Mouse (Mus musculus): ENCODE results near the gene Hint2.

Hint2 gene

DNA sequence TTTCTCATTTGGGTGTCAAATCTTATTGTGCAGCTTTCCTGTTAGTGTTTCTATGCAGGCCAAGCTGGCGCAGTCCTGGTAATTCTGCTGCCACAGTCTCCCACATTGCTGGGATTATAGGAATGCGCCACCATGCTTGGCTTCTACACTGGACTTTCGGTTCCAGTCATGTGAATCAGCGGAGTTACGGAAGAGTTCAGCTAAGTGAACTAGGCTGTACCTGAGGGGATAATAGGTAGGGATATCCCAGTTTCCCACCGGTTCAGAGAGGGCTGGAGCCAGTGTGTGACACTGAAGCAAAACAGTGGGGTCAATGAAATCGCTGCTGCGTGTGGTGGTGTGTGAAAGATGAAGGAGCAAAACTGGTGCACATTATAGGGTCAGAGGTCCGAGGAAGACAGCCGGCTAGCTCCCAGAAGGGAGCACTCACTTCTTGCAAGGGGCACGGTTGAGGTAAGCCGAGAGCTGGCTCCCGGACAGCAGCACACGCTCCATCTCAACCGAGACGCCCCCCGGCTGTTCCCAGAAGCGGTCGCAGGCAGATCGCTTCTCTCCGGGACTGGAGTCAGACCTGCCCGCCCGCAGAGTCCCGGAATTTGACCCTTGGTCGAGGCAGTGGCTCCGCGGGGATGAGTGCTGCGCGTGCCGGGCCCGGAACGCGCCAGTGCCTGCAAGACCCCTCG is 469 bp downstream of the Hint2 start:
- no peak for DNase-seq (ENCODE audit: low spot score)

DNA sequence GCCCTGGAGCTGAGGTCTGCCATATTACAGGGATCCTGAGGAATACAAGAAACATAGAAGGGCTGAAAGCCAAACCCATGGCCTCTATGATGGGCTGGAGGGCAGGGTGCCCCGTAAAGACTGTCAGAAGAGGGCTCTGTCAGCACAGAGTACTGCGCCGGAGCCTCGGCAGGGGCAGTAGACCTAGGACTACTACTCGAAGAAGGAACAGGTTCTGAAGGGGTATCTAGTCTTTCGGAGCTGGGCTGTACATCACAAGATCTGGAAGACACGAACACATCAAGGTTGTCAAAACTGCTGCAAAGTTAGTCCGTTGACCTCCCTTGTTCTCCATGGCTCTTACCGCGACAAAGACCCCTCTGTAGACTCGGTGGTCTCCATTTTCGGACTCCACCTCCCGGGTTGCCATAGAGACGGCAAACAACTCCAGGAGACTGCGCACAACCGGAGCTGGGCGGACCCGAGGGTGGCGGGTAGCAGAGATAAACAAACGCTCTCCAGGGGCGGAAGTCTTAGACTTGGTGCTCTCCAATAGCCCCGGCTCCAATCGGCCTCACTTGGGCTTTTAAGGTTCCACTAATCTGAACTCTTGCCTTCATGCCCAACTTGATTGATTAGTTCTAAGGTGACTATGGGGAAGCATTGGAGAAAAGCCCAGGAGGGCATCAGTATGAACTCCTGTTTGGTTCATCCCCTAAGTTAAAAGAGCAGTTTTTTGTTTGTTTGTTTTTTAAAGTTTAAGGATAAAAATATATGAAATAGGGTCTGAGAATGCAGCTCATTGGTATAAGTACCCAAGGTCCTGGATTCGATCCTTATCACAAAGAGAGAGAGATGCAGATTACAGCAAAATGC is 2.9 kb downstream of the Hint2 start, which contains the start of gene Spag8:
Gene Spag8, minus strand, starts transcription at position 434 of the 855 bp plus-strand sequence.
- no peak for DNase-seq (ENCODE audit: low spot score)

DNA sequence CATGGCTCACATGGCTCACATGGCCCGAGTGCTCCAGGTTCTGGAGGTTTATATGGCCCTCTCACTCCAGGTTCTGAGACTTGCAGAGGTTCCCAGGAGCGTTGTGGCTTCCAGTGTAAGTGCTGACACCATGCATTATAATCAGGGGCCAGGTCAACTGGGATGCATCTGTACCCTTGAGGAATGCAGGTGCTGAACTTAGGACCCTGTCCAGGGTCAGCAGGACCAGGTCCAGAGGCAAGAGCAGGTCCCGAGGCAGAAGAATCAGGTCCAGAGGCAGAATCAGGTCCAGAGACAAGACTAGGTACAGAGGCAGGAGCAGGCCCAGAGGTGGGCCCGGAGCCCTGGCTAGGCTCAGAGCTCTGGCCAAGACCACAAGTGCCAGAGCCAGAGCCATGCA is 3.5 kb downstream of the Hint2 start:
- no peak for DNase-seq (ENCODE audit: low spot score)

DNA sequence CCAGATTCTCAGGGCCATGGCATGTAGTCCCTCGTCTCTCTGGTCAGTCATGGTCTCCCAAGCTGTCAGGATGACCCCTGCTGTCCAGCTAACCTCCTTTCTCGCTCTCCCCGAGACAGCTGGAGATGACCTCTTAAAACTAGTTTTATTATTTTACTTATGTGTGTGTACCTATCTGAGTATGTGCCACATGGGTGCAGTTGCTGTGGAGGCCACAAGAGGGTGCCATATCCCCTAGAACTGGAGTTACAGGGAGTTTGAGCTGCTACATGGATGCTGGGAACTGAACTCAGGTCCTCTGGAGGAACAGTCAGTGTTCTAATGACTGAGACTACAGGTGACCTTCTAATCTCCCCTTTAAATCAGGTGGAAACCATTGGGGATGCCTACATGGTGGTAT is 6.5 kb downstream of the Hint2 start:
- no peak for DNase-seq (ENCODE audit: low spot score)

DNA sequence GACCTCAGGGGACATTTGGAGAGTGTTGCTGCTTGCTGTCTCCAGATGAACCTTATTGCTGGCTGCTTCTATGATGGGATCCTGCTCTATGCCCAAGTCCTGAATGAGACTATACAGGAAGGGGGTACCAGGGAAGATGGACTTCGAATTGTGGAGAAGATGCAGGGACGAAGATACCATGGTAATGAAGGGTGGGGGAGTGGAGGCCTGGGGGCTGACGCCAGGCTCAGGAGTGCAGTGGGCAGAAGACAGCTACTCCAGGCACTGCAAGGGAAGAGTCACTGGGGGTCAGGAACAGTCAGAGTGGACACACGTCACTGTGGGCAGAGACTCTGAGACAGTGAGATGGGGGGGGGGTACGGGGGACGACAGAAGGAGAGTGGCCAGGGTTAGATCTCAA is 15.8 kb downstream of the Hint2 start:
- DNase-seq (ENCODE audit: low spot score) = no peak

DNA sequence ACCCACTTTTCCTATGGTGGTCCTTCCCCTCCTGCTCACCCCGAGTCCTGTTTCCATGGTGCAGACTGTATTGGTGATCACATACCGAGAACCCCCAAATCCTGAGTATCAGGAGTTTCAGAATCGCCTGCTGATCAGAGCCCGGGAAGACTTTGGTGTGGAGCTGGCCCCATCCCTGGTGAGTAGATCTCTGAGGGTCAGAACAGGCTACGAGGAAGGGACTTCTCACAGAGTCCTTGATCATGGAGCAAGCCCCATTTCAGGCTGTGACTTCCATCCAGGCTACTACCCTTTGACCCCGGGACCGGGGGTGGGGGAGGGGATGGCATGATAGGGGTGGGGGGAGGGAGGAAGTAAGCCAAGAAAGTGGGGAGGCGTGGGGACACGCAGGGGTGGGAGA is 16.2 kb downstream of the Hint2 start:
- peak; percentile 1 for DNase-seq (ENCODE audit: low spot score)

DNA sequence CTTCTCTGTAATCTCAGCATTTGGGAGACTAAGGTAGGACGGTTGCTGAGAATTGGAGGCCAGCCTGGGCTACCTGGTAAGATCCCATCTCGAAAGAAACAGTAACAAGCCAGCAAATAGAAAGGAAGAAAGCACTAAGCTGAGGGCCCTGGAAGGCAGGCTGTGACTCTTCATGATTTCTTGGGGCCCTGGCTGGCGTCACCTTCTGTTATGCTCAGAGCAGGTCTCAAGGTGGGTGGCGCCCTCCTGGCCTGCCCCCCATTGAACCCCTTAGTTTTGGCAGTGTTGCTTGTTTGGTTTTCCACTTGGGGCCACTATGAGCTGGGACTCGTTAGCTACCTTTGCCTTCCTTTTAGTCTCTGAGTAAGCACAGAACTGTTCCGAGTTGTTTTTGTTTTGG is 19.5 kb downstream of the Hint2 start:
- no peak for DNase-seq (ENCODE audit: low spot score)

DNA sequence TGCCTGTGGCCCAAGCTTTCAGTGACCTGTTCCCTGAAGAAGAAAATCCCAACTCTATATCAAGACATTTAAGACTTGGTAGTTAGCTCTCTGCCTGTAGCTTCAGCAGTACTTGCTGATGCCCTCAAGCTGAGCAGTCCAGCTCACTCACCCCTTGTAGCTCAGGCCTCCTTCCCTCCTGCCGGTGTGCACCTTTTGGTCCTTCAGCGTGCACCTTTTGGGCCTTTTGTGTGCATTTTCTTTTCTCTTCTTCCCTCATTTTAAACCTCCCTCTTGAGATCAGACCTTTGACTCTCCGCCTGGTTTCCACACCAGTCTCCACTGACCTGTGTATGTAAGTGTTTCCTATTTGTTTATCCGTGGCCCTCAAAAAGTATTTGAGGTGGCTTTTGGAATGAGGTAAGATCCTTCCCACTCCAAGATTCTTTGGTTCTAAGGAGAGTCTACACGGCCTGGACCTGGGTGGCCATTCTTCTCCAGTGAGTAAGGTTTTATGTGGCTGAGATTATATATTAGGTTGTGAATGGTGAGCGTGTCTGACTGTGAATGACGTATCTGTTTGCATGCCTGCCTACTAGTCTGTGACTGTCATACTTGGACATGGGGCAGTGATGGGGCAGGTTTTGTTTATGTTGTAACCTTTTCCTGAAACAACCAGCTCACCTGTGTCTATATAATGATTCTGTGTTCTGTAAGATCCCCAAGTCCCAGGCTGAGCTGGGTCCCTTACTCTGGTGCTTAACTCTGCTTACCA is 21.5 kb downstream of the Hint2 start:
- DNase-seq (ENCODE audit: low spot score) = no peak

DNA sequence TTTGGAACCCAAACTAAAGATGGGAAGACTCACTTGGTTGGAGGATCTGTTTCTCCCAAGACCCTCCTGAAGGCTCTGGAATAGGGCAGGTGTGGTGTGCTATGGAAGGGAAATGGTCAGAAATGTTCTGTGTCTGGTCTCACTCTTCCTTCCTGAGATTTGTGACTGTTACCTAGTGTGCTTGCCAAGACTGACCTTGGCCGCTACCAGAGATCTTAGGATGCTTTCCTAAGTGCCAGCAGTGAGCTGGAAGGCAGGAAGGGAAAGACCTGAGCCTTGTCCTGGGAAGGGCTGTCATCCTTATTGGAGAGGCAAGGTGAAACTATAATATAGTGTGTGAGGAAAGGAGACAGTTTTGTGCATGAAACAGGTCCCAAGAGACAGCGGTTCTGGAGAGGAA is 22.5 kb downstream of the Hint2 start:
- no peak for DNase-seq (ENCODE audit: low spot score)

DNA sequence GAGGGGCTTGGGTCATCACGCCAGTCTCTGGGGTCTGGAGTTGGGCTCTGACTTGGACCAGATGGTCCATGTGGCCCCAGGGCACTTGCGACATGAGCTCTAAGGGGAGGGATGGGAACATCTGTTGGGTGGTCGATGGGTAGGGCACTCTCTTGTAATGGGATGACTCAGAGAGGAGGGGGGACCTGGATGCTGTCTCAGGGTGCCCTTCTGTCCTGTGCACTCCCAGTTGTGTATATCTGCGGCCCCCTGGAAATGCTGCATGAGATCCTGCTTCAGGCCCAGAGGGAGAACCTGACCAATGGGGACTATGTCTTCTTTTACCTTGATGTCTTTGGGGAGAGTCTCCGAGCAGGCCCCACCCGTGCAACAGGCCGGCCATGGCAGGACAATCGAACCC is 23.0 kb downstream of the Hint2 start:
- DNase-seq (ENCODE audit: low spot score) = no peak

DNA sequence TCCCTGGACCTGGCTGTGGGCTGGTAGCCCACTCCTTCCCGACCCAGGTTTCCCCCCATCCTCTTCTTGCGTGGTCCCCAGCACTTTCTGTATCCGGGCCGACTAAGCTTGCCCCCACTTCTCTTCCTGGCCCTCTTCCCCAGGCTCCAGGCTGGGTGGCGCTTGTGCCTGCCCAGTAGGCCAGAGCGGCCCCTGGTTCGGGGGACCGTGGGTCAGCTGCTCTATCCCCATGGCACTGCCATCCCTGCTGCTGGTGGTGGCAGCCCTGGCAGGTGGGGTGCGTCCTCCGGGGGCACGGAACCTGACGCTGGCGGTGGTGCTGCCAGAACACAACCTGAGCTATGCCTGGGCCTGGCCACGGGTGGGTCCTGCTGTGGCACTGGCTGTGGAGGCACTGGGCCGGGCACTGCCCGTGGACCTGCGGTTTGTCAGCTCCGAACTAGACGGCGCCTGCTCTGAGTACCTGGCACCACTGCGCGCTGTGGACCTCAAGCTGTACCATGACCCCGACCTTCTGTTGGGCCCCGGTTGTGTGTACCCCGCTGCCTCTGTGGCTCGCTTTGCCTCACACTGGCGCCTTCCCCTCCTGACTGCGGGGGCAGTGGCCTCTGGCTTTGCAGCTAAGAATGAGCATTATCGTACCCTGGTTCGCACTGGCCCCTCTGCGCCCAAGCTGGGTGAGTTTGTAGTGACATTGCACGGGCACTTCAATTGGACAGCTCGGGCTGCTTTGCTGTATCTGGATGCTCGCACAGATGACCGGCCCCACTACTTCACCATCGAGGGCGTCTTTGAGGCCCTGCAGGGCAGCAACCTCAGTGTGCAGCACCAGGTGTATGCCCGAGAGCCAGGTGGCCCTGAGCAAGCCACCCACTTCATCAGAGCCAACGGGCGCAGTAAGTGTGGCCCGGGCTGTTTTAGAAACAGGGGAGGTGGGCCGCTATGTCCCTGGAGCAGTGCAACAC is 24.0 kb downstream of the Hint2 start:
- no peak for DNase-seq (ENCODE audit: low spot score)

DNA sequence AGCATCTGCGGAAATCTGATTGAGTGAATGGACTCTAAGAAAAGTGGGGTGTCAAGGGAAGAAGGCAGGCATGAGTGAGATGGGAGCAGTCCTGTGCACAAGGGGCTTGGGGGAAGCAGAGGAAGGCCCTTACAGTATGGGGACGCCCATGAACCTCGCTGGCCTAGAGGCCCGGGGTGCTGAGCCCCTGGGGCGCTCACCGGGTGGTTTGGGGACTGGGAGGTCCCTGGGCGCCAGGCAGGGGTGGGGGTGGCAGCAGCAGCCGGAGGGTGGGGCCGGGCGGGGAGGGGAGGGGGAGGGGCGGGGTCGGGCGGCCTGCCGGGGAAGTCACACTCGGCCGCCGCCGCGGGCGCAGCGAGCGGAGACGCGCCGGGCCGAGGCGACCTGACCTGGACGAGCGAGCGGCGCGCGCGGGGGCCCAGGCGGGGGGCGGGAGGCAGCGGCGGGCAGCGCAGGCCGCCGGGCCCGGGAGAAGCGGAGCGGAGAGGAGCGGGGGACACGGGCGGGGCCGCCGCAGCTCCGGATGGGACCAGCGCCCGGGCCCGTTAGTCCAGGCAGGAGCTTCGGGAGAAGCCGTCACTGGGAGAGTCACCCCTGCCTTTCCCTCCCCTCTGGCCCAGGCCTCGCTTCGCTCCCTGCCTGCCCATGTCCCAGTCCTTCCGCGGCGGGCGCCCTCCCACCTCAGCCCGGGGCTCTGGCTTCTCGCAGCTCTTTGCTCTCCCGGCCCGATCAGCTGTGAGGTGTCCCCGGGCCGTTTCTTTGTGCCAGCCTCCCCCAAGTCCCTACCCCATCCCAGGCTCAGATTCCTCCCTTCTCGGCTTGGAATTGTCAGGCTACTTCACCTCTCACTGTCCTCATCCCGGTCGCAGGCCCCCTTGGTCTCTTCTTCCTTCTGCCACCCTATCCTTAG is 25.0 kb downstream of the Hint2 start, which contains the start of gene Npr2:
Gene Npr2, plus strand, starts transcription at position 890 of the 910 bp plus-strand sequence.
- DNase-seq (ENCODE audit: low spot score) = peak; percentile 48

DNA sequence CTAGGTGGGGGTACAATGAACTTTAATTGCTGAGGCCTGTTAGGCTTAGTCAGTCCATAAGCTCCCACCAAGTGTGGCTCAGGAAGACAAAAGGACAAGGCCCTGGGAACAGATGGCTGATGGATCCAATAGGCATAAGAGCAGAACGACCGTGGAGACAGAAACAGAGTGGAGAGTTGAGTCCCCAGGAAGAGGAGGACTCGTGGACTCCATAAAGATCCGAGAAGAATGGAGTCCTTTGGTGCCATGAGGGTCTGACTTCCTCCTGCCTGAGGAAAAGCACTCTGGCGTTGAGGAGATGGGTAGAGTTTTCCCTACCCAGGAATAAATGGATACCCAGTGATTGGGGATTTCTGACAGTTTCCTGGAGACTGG is 25.6 kb downstream of the Hint2 start:
- DNase-seq (ENCODE audit: low spot score) = no peak

DNA sequence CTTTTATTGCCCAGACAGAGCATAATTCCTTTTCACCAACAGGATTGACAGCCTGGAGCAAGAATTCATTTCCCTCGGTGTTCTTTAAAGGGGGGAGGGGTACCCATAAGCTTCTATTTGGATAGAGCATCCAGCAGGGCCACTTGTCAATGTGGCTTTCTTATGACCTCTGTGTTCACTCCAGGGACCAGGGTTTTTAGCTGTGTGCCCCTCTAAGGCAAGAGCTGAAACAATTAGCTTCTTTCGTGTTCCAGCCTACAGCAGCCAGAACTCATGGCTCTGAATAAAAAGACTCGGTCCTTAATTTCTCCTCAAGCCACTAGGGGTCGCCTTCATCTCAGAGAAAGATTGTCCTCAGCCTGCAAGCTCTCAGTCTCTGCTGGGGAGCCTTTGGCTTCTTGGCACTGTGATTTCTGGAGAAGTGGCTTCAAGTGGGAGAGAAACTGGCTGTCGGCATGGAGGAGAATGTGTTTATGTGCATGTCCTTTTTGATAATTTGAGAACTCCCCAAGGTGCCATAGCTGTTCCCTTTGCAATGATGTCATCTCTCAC is 26.2 kb downstream of the Hint2 start:
- DNase-seq (ENCODE audit: low spot score) = peak; percentile 64

DNA sequence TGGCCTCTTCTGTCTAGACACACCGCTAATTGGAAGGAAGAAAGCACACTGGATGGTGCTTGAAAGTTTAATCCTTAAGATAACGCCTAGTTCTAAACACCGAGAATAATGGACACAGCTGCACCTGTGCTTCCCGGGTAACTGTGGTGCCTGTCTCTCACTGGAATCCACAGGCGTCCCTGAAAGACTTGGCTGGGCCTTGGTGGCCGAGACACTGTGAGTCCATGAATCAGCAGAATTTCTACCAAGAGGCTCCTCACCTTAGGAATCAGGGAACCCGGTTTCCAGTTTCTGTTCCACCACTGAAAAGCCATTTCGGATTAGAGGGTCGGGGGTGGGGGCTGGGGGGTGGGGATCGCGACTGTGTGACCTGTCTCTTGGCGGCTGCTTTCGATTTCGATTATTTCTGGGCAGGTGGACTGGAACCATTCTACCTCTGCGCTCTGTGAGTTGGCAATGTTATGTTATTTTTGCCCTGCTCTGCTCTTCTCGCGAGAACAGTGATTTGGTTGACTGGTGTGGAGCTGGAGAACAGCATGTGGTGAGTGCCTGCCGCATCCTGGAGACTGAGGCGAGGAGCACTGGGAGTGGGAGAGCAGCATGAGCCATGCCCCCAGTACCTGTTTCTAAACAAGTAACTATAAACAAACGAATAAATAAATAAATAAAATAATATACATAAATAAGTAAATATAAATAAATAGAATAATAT is 27.0 kb downstream of the Hint2 start:
- no peak for DNase-seq (ENCODE audit: low spot score)

DNA sequence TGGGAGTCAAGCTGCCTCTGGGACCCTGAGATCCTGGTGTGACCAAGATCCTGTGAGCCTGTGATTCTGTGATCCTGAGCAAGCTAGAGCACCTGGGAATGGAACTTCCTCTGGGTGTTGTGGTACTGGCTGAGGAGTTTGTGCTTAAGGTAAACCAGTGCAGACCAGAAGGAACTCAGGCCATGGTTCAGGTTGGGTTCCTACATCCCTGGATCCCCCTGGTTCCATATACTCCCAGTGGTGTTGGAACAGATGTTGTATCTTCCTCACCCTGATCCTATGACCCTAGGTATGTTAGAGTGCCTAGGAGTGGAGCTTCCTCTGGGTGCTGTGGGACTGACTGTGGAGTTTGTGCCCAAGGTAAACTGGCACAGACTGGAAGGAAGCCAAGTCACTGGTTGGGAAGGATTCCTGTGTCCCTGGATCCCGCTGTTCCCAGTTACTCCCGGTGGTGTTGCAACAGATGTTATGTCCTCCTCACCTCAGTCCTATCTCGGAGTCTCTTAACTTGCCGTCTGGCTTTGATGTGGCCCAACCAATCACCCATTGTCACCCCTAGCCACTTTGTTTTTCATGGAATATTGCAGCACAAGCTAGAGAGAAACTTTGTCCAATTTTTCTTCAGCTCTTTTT is 36.0 kb downstream of the Hint2 start:
- DNase-seq (ENCODE audit: low spot score) = no peak

DNA sequence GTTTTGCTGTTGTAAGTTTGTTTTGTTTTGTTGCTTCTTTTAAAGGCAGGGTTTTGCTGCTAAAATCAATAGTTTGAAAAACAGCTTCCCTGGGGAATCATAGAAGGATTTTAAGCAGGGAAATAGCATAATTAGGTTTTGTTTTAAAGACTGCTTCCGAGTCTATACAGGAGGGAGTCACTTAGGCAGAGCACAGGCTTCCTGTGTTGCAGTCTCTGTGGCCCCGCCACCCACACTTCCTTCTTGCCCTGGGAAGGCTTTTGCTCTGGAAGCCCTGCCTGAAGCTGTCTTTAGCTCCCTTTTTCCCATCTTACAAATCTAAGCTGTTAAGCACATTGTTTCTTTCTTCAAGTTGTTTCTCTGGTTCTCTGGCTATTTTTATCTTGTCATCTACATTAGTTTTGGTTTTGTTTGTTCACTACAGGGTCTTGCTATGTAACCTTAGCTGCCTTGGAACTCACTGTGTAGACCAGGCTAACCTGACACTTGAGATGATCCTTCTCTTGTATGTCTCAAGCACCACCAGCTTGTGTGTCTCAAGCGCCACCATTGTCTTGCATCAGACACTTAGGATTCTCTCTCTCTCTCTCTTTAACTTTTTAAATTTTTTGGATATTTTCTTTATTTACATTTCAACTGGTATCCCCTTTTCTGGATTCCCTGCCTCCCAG is 43.1 kb downstream of the Hint2 start:
- no peak for DNase-seq (ENCODE audit: low spot score)

DNA sequence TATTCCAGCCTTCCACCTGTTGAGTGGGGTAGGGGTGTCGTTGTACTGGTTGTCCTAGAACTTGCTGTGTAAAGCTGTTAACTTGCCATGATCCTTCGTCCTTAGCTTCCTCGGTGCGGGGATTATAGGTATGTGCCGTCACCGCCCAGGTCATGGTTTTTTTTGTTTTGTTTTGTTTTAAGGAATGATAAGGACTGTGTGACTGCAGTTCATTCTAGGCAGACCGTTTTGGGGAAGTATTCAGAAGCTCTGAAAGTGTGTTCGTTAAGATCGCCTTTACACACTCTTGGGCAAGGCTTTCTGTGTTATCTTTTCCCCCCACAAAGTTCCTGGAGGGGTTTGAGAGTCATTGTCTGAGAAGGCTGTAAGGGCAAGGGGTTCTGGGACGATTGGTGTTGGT is 43.7 kb downstream of the Hint2 start:
- DNase-seq (ENCODE audit: low spot score) = no peak

Measured in ovary, adult 18-20 months (tissue).